Mouse (Mus musculus): Measurements from ENCODE around the gene Gm20532.

DNA sequence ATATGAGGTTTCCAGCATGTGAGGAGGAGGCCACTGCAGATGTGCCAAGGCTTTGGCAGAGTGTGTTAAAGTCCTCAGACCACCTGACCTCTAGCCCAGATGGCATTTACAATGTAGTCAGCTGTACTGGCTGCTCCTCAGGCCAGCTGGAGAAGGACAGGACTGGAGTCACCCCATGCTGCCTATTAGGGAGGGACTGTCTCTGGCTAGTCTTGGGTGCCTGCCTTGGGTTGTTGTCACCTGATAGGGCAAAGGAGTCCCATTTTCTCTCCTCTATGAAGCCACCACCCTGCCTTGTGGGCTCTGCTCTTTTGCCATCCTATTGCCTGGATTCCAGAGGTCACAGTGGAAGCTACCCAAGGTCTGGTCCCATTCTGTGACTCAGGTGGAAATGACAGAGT is 22.8 kb downstream of the Gm20532 start:
- no peak for TF ChIP-seq GATA1 (IDR thresholded peaks at IDR 0.05; ENCODE audit: borderline replicate concordance, low read length)
- no peak for TF ChIP-seq FLI1 (IDR thresholded peaks at IDR 0.05; ENCODE audit: low read length)

All from megakaryocyte, embryonic 14.5 days (primary cell).